Mouse (Mus musculus) heart, adult 2 months (tissue): ENCODE measurements at regions not wholly inside any gene's neighbourhood (a gene's known extent, or its start where the extent isn't known, plus 50 kb on each side); places are given as distances from the start of the nearest gene placed in this dataset.

Source experiments
- DNase-seq, 2 experiments: peaks; one replicate each; pipeline ENCODE4 v3.0.0; 2021
- H3K27ac ChIP-seq: fragments of 200-600 bp; 2 replicates; pipeline ENCODE4 v1.8.1; 2022
- H3K27me3 ChIP-seq: fragments of 200-500 bp; 2 replicates; pipeline ENCODE4 v1.6.1; 2012; ENCODE audit warnings: mild to moderate bottlenecking, low read length, inconsistent platforms, mixed read lengths; ENCODE audit not compliant: control insufficient read depth, insufficient read depth
- H3K36me3 ChIP-seq: fragments of 200-500 bp; 2 replicates; pipeline ENCODE4 v1.6.1; 2012; ENCODE audit warnings: low read length, inconsistent platforms; ENCODE audit not compliant: control insufficient read depth, insufficient read depth
- H3K4me1 ChIP-seq: fragments of 200-500 bp; 2 replicates; pipeline ENCODE4 v1.6.1; 2011; ENCODE audit warnings: low read length; ENCODE audit not compliant: control insufficient read depth, insufficient read depth
- H3K4me3 ChIP-seq: fragments of 200-600 bp; 2 replicates; pipeline ENCODE4 v1.8.1; 2022
- H3K79me2 ChIP-seq: fragments of 200-500 bp; replicated peaks from 2 replicates; pipeline ENCODE4 v1.6.1; 2012; ENCODE audit warnings: mild to moderate bottlenecking, inconsistent platforms, low read length, moderate library complexity, mixed read lengths; ENCODE audit not compliant: control insufficient read depth, insufficient read depth
- H3K9ac ChIP-seq: fragments of 200-500 bp; 2 replicates; pipeline ENCODE4 v1.6.1; 2012; ENCODE audit warnings: low read depth, mild to moderate bottlenecking, control low read depth, inconsistent platforms, low read length, mixed read lengths
- CTCF ChIP-seq: fragments of 200-600 bp; IDR thresholded peaks from 2 replicates; pipeline ENCODE4 v1.8.1; 2022; ENCODE audit warnings: antibody characterized with exemption, mild to moderate bottlenecking, moderate library complexity
- EP300 ChIP-seq: fragments of 200-500 bp; IDR thresholded peaks from 2 replicates; pipeline ENCODE4 v1.6.1; 2011; ENCODE audit warnings: low read depth, low read length, control low read depth; ENCODE audit not compliant: insufficient read depth
- POLR2A ChIP-seq: fragments of 200-500 bp; IDR thresholded peaks from 2 replicates; pipeline ENCODE4 v1.6.1; 2011; ENCODE audit warnings: mild to moderate bottlenecking, low read depth, low read length, control low read depth; ENCODE audit not compliant: insufficient read depth
- WGBS: fragments of 180-500 bp; shearing (Covaris S2); methylation state at CpG from one replicate; pipeline ENCODE4 v1.1.7; 2018; 5-methylcytosine and 5-hydroxymethylcytosine counted together
- intact Hi-C: fragments of 180-260 bp; cut with DNase I; formaldehyde crosslinking; loops from one replicate; pipeline ENCODE4 v1.15.1; 2025

DNA sequence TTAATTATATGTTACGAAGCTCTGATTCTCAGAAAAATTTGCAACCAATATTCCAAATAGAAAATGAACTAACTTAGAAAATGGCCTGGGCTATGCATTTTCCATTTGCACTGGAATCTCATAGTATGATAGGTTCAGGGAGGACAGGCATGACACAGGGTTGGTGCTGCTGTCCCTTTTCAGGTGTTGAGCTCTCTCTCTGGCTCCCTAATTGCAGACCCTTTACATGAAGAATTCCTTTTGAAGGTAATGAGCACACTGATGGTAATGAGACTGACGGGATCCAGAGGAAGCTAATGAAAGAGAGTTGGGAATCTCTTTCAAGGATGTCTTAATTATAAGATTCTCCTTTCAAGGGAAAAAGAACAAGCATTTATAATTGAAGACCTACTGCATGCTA is 87.6 kb downstream of the Serpinb8 start:
- H3K4me1 ChIP-seq, result no peaks in the 10 kb centered on the region
- H3K9ac ChIP-seq, result no peak overlapping the region
- no peaks in the 10 kb centered on the region for H3K79me2 ChIP-seq
- no peaks in the 10 kb centered on the region for H3K36me3 ChIP-seq
- WGBS, result 80% methylated on average over 2 of the region's 2 CpGs
- no peak overlapping the region for H3K4me3 ChIP-seq
- H3K27ac ChIP-seq, result no peak overlapping the region
- no peak for TF ChIP-seq POLR2A
- TF ChIP-seq CTCF, result no peak
- no peak for TF ChIP-seq EP300
- no peaks in the 10 kb centered on the region for H3K27me3 ChIP-seq
- DNase-seq, result no peak
- intact Hi-C loops, result no loop called here

DNA sequence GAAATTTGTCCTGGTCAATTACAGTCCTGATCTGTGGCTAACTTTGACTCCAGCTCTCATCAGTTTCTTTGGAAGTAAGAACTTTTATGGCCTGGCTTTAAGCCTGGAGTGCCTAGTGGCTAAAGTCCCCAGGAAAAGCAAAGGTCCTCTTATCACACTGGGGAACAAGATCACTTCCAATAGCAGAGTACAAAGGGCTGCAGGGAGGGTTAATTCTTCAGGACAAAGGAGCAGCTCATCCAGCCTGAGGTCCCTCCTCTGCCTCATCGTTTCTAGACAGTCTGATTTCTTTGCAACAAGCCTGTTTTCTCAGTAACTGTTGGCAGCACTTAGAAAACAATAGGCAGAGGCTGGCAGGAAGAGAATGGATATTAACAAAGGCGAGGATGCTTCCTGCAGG is 107.1 kb downstream of the Serpinb8 start:
- TF ChIP-seq EP300 (no peak), POLR2A (no peak), CTCF (no peak)
- Histone ChIP-seq H3K27me3 (no peaks in the 10 kb centered on the region), H3K4me3 (no peak overlapping the region), H3K79me2 (no peaks in the 10 kb centered on the region), H3K9ac (no peak overlapping the region), H3K27ac (no peak overlapping the region), H3K36me3 (no peaks in the 10 kb centered on the region), H3K4me1 (no peaks in the 10 kb centered on the region)
- DNase-seq, result no peak
- intact Hi-C loops, result no loop called here
- 23% methylated on average over 2 of the region's 2 CpGs for WGBS

DNA sequence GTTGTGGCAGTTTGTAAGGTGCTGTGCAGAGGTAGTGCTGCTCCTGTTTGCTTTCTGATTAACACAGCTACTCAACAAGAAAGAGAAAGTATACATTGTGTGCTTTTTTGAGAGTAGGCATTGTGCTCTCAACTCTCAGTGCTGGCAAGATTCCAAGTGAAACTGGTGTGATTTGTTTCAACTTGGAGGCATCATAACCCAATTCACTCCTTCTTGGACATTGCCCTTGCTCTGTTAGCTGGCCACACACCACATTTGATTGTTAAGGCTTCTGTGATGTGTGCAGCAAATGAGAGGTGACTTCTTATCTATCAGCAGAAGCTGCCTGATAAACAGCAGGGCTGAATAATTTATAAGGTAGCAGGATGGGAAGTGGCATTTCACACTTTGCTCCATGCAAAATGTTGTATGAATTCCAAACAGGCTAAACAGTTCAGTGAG is 116.3 kb downstream of the Serpinb8 start:
- intact Hi-C loops, result no loop called here
- DNase-seq, result no peak
- Histone ChIP-seq H3K9ac (no peak overlapping the region), H3K27me3 (no peaks in the 10 kb centered on the region), H3K4me3 (no peak overlapping the region), H3K27ac (no peak overlapping the region), H3K79me2 (no peaks in the 10 kb centered on the region), H3K4me1 (no peaks in the 10 kb centered on the region), H3K36me3 (no peaks in the 10 kb centered on the region)
- no peak for TF ChIP-seq CTCF
- TF ChIP-seq POLR2A, result no peak
- no peak for TF ChIP-seq EP300

DNA sequence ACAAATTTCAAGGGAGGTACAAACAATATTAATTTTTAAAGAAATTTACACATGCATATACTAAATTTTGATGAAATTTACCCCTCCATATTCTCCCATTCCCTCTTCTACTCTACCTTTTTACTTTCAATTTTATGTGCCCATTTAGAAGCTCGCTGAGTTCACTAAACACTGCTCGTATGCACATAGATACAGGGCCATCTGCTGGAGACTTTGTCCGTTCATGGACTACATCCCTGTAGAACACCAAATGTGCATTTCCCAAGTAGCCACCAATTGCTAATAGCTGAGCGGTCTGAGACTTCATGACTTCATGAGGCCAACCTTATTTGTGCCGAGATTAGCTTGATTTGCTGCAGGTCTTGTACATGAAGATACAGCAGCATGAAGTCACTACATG is 118.8 kb downstream of the Serpinb8 start:
- no peak overlapping the region for H3K9ac ChIP-seq
- no peak for DNase-seq
- H3K4me3 ChIP-seq, result no peak overlapping the region
- intact Hi-C loops, result no loop called here
- H3K79me2 ChIP-seq, result no peaks in the 10 kb centered on the region
- H3K27me3 ChIP-seq, result no peaks in the 10 kb centered on the region
- no peaks in the 10 kb centered on the region for H3K4me1 ChIP-seq
- TF ChIP-seq EP300, result no peak
- no peak for TF ChIP-seq POLR2A
- TF ChIP-seq CTCF, result no peak
- WGBS, result 83% methylated on average over 5 of the region's 5 CpGs
- H3K36me3 ChIP-seq, result no peaks in the 10 kb centered on the region
- H3K27ac ChIP-seq, result no peak overlapping the region

GRCm38 (mm10) chr1:107714869-107715268 is 125.1 kb downstream of the Serpinb8 start:
- Histone ChIP-seq H3K9ac (no peak overlapping the region), H3K36me3 (no peaks in the 10 kb centered on the region), H3K4me1 (no peaks in the 10 kb centered on the region), H3K27me3 (no peaks in the 10 kb centered on the region), H3K79me2 (no peaks in the 10 kb centered on the region), H3K27ac (no peak overlapping the region), H3K4me3 (no peak overlapping the region)
- intact Hi-C loops, result no loop called here
- WGBS, result 89% methylated on average over 1 of the region's 1 CpGs
- no peak for TF ChIP-seq POLR2A
- TF ChIP-seq CTCF, result no peak
- TF ChIP-seq EP300, result no peak
- no peak for DNase-seq

DNA sequence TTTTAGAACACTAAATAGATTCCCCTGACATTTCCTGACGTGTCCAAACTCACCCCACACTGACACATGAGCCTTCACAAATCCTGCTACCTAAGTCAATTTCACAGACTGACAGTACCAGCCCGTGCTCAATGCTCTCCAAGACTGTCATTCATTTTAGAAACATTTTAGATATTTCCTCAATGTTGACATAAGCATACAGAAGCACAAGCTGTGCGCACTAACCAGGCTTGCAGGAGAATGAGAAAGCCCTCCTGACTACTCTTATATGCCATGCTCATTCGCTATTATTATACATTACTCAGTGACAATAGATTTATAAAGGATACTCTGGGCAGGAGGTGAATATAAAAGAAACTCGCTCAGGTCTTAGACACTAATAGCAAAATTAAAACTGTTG is 129.5 kb downstream of the Serpinb8 start:
- no peak for DNase-seq
- no peaks in the 10 kb centered on the region for H3K27me3 ChIP-seq
- no peaks in the 10 kb centered on the region for H3K79me2 ChIP-seq
- no peak overlapping the region for H3K4me3 ChIP-seq
- intact Hi-C loops, result no loop called here
- 56% methylated on average over 5 of the region's 5 CpGs for WGBS
- no peak overlapping the region for H3K9ac ChIP-seq
- no peaks in the 10 kb centered on the region for H3K4me1 ChIP-seq
- H3K27ac ChIP-seq, result no peak overlapping the region
- TF ChIP-seq EP300, result no peak
- TF ChIP-seq CTCF, result no peak
- no peak for TF ChIP-seq POLR2A
- no peaks in the 10 kb centered on the region for H3K36me3 ChIP-seq
